Mouse (Mus musculus) thymus, postnatal 25 days (tissue): ENCODE data around the gene Arl4a.

Experiments
- DNase-seq: peaks from one replicate; pipeline ENCODE4 v3.0.0; 2022

The Arl4a gene

DNA sequence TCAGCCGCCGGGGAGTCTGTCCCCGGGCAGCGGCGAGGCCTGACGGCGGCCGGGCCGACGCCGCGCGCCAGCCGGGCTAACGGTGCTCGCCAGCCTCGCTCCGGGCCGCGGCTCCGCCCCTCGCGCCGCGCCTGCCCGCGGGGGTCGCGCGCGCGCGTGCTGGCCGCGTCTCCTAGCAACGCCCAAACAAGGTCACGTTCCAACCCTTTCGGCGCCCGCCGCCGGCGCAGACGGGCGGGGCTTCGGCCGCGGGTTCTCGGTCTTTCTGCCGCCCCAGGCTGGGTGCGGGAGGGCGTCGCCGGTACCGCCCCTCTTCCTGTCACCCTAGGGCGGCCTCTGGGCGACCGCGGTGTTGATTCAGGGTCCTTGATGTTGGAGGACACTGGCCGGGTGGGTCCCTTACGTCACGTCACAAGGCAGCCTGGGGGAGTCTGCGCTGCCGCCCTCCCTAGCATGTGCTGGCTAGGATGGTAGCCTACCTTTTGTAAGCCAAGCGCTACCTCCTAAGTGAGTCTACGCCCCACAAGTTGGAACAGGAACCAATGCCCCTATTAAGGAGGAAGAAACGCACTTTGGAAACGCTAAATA is at the start of gene Arl4a:
Arl4a (minus strand) TSS at position 150 of the 588 bp plus-strand sequence.
- peak; percentile 93 for DNase-seq

DNA sequence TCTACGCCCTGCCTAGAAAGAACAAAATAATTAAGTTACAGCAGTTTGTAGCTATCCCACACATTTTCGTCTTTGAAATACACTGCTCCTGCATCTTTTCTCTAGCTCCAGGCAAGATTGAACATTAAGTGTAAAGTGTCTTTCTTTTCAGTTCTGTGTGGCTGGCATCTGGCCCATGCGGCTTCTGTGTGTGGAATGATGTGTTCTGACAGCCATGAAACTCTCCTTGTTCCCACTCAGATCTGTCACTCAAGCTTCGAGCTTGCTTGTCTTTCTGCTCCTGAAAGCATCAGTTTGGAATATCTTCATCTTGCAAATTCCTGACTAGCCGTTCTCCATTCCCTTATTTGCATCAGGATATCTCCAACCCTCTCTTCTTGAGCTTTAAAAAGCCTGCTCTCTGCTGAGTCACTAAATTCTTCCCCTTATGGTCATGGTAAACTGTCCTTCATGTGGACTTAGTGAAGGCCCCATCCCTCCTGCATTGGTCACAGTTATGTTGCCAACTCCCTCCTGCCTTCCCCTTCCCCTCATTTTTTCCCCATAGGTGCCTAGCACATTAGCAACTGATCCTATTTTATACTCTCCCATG is 48.0 kb upstream of the Arl4a start:
- DNase-seq: no peak

DNA sequence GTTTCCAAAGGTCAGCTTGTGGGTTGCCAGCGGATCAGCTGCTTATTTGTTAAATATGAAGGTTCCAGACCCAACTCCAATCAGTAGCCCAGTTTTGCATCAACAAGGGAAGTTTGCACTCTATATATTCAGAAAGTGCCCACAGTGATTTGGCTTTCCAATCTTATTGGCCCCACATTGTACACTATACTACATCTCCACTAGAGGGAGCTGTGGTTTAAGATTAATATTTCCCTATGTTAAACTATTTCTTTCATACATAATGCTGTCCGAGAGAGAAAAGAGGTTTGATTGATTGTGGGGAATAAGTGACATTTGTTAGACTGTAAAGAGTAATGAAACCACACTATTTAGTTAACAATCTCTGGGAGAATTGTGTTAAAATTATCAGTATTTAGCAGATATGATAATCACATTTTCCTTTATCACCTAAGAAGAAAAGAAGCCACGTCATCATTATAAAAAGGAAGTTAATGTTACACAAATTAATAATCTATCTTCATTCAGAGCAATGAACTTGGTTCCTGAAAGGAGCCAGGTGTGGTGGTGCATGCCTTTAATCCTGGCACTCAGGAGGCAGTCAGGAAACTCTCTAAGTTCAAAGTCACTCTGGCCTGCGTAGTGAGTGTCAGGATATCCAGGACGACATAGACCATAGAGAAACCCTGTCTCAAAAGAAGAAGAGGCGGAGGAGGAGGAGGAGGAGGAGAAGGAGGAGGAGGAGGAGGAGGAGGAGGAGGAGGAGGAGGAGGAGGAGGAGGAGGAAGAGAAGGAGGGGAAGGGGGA is 44.8 kb upstream of the Arl4a start:
- no peak for DNase-seq

DNA sequence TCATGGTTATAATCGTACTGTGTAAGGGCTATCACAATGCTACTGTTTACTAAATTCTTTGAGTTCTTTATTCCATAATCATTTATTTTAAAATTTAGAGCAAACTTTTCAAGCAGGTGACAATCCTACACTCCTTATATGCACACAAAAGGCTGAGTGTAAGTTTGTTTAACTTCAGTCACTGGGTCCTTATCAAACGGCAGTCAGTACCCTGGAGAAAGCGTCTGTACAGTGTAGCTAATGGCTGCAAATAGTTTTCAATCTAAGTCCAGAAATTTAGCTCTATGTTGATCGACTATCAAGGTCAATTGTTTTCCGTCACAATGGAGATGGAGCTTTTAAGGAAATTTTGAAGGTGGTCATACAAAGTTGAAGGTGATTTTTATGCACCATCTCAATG is 44.2 kb upstream of the Arl4a start:
- no peak for DNase-seq

DNA sequence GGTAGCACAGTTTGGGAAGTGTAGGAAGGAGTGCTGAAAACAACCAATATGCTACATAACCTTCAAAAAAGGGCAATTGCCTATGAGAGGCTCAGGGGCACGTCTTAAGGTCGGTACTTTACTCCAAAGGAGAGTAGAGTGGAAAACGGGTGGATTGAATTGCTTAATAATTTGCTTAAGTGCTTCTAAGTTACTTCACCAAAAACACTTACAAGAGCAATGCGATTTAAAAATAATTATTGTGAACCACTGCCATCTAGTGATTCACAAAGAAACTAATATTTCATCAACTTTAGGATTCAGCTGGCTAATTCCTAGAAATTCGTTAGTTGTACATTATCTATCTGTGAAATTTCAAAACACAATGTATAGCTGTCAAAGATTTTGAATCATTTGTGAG is 35.8 kb upstream of the Arl4a start:
- DNase-seq: no peak

DNA sequence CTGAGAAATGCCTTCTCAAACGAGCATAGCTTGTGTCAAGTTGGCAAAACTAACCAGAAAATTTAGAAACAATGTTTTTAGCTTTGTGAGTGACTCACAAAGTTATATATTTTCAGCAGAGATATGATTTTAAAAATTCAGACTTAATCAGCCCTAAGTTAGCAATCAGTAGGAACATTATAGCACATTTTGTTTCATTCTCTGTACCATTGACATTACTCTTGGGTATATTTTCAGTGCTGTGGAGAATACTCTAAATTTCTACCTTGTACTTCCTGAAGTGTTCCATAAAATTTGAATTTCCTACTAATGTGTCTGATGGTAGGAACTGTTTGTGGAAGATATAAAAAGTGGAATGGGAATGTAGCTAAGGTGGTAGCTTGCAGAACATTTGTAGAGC is 9.2 kb upstream of the Arl4a start:
- no peak for DNase-seq

DNA sequence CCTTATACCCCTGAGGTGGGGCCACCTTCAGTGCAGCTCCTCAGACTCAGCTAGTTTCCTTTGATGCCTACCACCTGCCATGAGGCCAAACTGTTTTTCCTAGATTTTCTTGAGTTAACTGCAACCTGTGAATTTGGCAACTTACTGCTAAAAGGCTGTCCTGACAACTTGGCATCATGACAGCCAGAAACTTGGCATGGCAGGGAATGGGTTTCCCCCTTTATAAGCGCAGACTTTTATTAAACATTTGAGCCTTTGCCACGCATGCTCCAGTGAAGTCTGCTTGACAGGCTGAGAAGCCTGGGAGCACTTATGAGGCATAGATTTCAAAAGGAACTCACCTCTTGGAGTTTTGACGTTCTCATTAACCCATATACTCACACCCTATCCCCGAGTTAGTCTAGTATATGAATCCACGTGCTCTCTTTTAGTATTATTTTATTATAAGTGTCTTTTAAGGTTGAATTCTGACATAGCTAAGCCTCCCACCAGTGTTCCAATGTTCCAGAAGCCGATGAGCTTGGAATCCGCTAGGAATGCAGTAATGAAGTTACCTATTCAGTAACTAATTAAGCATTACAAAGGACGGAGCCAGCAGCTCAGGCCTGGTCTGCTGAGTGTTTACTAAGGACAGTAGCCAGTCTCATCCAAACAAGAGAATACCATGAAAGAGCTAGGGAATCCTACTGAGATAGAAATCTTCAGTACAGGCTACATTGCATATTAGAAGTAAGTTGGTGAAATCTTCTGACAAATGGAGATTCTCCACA is 6.2 kb upstream of the Arl4a start:
- DNase-seq: no peak

DNA sequence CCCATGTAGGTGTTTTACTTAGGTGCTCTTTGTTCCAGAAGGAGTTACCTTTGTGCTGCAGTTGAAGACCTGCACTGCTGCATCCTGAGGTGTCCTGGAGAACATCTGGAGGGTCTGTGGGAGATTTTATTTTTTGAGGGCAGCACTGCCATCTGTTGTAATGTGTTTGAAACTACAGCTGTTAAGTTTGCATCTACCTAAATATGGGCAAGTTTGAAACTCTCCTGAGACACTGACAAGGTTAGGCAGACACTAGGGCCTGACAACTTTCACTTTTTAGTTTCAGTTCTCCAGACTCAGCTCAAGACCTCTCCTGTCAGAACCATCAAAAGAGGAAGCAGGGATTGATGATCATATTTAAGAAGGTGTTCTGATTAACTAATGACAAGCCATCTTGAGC is 2.2 kb upstream of the Arl4a start:
- peak; percentile 56 for DNase-seq

DNA sequence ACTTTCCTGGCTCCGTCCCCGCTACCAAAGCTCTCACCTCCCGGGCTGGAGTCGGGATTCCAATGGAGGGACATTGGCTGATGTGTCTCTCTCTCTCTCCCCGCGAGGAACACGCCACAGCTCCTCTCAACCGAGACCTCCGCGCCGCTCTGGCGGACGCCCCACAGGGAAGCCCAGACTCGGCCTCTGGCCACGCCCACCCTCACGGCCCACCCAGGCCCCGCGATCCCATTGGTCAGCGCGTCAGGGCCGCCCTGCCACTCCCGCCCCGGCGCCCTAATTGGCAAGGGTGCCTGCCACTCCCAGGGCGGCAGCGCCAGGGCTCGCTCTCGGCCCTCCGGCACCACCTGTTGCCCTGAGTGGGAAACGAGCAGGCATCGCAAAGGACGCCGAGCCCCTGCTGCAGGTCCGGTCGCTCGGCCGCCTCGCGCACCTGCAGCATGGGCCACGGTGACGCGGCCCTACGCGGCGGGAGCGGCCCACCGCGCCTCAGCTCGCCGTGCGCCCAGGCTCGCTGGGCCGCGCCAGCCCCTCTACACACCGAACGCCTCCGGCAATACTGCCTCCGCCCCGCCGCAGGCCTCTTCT is 505 bp downstream of the Arl4a start:
- DNase-seq: peak; percentile 100

DNA sequence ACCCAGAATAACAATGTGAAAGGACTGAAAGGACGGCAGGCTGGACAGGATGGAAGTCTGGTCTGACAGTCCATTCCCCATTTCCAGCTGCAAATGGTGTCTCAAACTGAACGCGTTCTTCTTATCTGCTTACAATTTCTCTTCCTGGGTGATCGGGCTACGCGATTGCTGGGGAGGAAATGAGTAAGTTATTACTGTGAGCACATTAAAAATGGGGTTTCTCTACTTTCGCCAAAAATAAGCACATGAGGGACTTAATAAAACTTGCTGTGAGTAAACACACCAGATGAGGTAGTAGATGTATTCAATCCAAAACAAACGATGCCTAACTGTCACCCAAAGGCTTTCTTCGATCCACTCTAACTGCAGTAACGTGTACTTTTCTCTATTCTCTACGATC is 1.2 kb downstream of the Arl4a start:
- DNase-seq: peak; percentile 25

DNA sequence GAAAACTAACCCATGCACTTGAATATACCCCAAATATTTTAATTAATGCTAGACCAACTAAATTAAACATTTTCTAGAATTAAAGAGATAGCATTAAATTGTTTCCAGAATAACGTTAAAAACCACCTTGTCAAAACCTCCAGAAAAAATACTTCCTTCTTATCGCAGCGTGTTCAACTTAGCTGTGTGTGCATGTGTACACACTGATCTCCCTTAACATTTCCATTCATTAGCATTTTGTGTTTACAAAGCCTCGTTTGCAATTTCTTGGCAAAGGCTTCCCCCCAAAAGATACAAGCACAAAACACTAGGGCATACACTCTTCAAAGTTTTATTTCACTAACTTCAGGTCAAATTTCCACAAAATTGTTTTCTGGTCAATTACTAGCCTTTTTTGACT is 2.3 kb downstream of the Arl4a start:
- no peak for DNase-seq

DNA sequence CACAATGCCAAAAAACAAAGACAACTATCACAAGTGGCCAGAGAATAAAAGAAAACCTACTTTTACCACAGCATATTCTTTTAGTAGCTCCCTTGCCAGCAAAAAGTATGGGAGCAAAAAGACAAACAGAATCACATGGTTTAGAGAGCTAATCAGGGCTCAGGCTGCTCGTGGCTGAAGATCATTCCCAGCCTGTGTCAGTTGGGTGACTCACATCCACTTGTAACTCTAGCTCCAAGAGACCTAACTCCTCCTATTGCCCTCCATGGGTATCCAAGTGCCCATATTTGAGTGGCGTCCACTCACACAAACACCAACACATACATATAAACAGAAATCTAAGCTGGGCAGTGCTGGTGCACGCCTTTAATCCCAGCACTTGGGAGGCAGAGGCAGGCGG is 8.6 kb downstream of the Arl4a start:
- no peak for DNase-seq

DNA sequence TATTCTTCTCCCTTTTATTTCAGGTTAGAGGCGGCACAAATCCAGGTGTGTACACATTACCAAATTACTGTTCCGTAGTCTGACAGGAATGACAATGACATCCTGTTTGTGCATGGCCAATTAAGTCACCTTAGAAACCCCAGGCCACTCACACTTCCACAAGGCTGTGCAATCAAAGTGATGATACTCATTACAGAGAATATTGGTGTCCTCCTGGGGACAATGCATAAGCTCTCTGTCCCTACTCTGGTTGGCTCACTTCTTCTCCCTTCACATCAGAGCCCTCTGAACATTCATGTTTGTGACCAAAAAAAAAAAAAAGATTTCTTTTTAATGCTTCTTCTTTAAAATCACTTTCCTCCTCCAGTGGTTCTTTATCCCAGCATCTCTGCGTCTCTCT is 10.0 kb downstream of the Arl4a start:
- DNase-seq: no peak

DNA sequence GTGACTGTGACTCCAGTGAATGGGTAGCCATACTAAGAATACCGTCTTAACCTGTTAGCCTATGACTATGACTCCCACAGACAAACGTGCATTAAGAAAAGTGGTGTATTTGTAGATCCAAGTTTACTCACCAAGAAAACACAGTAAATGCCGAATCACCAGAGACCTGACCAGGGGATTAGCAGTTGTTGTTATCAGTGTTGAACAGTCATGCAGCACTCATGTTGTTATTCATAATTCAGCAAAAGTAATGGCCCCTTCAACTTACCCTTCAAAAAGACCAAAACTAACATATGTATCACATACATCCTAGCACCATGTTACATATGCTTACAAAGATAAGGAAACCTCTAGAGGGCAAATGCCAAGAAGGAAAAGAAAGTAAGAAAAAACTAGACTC is 10.4 kb downstream of the Arl4a start:
- DNase-seq: no peak

DNA sequence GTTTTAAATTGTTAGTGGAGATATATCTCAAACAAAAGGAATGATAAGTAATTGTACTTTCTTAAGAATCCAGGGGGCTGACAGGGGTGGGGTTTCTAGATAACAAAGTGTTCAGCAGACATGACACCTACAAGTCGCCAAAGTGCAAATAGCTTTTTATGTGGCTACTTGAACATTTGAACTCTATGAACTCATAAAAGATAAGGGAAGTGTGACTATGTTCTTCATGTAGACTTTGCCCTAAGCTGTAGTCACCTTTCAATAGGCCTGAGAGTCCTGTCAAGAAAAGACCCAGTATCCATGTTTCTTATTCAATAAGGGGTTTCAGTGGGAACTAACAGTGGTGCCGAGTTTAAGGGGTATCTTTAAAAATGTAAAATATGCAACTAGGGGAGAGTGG is 13.9 kb downstream of the Arl4a start:
- DNase-seq: no peak

DNA sequence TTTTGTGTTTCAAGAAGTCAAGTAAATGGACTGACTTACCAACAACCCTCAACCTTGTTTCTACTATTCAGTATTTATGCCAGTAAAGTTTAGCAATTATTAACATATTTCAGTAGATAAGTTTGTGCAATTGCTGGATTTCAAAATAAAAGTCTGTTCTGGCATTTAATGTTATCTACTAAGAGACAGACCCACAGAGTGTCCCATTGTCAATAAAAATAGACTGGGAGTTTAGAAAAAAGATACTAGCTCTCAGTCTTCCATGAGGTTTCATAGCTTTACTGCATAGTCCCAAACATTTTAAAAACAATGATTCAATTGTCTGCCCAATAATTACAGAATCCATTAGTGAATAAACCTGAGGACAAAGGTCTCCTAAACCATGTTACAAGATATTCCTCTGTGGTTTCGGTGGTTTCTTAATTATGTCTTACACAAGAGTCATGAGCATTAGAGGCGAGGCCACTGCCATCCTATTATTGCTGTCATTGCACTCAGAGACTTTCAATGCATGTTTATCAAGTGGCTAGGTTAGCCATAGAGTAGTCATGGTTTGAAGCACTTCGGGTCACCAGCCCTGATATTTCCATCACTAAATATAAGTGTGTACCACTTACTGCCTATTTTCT is 14.7 kb downstream of the Arl4a start:
- DNase-seq: no peak

DNA sequence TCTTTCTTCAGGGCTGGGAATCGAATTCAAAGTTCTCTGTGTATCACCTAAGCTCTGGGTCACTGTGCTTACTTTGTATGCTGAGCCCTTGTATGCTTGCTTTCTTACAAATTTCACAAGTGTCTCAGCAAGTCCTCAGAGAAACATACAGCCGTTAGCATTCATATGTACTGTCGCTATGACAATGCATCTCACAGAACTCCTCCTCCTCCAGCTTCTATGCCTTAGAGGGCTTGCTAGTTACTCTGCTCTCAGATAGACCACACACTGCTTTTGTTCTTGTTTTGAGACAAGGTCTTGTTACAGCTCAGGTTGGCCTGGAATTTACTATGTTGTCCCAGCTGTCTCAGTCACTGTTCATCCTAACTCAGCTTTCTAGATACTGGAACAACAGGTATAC is 15.5 kb downstream of the Arl4a start:
- DNase-seq: no peak

DNA sequence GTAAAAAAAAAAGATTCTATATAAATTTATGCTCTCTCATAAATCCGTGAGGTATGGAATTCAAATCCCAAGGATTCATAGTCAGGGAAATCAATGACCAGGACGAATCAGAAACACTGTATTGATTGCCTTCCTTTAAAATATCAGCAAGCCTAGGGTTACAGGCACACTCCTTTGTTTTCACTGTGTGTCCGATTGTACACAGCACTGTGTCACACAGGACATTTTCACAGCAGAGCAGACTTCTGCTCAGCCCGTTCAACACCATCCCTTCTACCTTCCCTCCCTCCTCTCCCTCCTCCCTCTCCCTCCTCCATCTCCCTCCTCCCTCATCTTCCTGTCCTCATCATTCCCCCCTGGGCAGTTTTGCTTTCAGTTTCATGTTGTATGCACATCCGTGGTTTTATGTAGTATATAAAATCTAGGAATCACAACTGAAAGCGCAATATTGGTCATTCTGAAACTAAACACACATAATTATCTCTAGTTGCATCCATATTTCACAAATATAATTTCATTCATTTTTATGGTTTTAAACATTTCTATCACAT is 19.8 kb downstream of the Arl4a start:
- DNase-seq: no peak

DNA sequence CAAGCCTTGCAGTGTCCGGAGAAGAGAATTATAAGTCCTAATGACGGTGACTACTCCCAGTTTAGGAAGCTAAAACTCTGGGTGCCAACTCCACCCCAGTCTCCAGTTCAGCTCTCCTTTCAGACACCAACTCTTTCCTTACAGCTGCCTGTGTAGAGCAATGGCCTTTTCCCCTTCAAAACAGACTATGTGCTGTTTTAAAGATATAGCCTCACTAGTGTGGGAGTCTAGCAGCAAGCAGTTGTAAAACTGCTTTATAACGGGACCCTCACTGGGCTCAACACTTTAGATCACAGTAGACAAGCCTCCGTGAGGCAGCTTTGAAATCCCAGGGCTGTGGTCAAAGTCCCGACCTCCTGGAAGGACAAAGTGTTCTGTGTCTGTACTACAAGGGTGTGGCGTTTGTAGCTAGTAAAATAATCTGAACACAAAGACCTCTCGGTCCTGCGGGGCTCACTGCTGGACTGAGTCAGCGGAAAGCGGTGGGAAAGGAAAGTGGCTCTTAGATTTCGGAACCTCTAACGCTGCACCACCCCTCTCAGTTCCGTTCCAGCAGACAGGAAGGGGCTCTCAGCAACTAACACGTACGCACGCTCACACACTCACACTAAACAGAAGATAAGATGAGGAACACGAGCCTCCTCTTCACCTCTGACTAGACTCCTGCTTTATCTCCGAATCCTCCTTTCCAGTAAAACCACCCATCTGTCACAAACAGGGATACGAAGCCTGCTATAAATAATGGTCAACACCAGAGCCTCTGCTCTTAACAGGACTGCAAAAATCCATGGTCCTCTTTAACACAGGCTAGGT is 21.0 kb downstream of the Arl4a start:
- DNase-seq: peak; percentile 59

DNA sequence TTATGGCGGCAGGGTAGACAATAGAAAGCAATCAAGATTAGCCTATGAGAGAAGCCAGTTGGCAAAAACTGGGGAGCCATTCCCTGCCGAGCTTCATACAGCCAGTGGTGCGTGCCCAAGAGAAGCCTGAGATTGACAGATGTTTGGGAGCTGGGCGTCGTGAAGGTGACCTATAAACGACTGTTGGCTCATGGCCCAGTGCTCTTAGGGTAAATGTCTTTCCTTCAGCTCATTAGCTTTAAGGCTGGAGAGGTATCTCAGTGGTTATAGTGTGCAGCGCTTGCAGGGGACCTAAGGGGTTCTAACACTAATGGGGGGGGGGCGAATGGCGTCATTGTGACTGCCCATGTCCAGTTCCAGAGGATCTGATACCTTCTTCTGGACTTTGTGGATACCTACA is 21.8 kb downstream of the Arl4a start:
- no peak for DNase-seq

DNA sequence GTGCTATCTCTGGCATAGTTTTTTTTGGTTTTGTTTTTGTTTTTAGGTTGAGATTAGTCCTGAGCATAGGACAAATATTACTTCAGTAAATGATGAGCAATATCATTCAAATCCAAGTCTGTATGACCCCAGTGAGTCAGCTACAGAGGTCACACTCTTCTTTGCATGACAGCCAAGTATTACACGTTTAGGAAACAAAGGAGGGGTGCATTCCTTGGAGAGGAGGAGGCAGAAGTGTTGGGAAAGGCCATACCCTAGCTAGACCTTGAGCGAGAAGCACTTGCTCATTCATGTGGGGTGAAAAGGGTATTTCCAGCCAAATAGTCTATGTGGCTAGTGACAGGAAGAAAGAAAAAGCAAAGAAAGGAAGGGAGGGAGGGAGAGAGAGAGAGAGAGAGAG is 28.0 kb downstream of the Arl4a start:
- DNase-seq: no peak

DNA sequence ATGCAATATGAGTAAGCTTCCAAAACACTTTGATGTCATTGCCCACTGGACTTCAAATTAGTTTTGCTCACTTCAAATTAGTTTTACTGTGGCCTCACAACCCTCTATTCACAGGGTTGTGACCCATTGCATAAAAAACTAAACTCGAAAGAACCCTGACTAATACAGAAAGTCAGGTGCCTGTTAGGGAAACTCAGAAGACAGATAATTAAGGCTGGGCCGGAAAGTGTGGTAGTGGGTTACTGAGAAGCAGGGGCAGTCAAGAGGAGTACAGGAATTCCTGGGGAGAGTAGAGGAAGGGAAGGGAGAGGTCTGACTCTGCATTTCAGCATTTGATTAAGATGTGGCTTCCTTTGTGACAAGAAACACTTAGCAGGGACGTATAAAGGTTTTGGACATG is 29.4 kb downstream of the Arl4a start:
- no peak for DNase-seq
